Mouse (Mus musculus) lung, embryonic 15.5 days (tissue): ENCODE results near the gene Fnip2. TPM values are rescaled to one million over a fixed set of nuclear protein-coding genes. Genes with fewer than 3 reads are reported as not detected.
A peak's percentile ranks its signal among the peaks of the same experiment; 100 is the strongest.

ENCODE experiments used
- ATAC-seq: fragments of 200-750 bp; cut with Nextera tagmentation; 2 replicates; pipeline ENCODE4 v1.8.0; 2017; ENCODE audit warnings: moderate number of reproducible peaks, borderline replicate concordance; ENCODE audit not compliant: low FRiP score, low TSS enrichment; ENCODE audit errors: extremely low read depth
- H3K27ac ChIP-seq: fragments of 300-500 bp; sonication (generic); 2 replicates; pipeline ENCODE4 v1.5.1; 2015; ENCODE audit warnings: moderate library complexity, mild to moderate bottlenecking, inconsistent platforms
- H3K27me3 ChIP-seq: fragments of 300-500 bp; sonication (generic); 2 replicates; pipeline ENCODE4 v1.6.1; 2015; ENCODE audit warnings: inconsistent platforms
- H3K36me3 ChIP-seq: fragments of 300-500 bp; sonication (generic); 2 replicates; pipeline ENCODE4 v1.6.1; 2015; ENCODE audit warnings: inconsistent platforms
- H3K4me1 ChIP-seq: fragments of 300-500 bp; sonication (generic); 2 replicates; pipeline ENCODE4 v1.6.1; 2015; ENCODE audit warnings: inconsistent platforms
- H3K4me2 ChIP-seq: fragments of 300-500 bp; sonication (generic); 2 replicates; pipeline ENCODE4 v1.6.1; 2015; ENCODE audit warnings: inconsistent platforms, mild to moderate bottlenecking, moderate library complexity
- H3K4me3 ChIP-seq: fragments of 300-500 bp; sonication (generic); 2 replicates; pipeline ENCODE4 v1.5.1; 2015; ENCODE audit warnings: mild to moderate bottlenecking, inconsistent platforms
- H3K9ac ChIP-seq: fragments of 300-500 bp; sonication (generic); 2 replicates; pipeline ENCODE4 v1.6.1; 2015; ENCODE audit warnings: inconsistent platforms
- H3K9me3 ChIP-seq: fragments of 300-500 bp; sonication (generic); 2 replicates; pipeline ENCODE4 v1.6.1; 2016; ENCODE audit warnings: inconsistent platforms
- WGBS: fragments of 180-500 bp; shearing (Covaris S2); methylation state at CpG from one replicate; pipeline ENCODE4 v1.1.7; 2015; 5-methylcytosine and 5-hydroxymethylcytosine counted together
- polyA plus RNA-seq: library from polyadenylated mRNA; unstranded; fragments of >200 nt; fragmentation: Nextera tagmentation; extraction: Ambion mirVana; gene quantifications from 2 replicates; pipeline ENCODE4 v1.2.1, GENCODE M21; 2015

The Fnip2 gene
- polyA plus RNA-seq, 1 experiment from 2014 or later: 4.4 TPM

GRCm38 (mm10) chr3:79561784-79562715, 5.5 kb downstream of the Fnip2 start:
- ATAC-seq: no peak
- no peaks in the 10 kb centered on the region for H3K9me3 ChIP-seq

GRCm38 (mm10) chr3:79560555-79560954, 7.0 kb downstream of the Fnip2 start:
- H3K27ac ChIP-seq: no peak overlapping the region
- WGBS: 93% methylated on average over 6 of the region's 6 CpGs
- ATAC-seq: no peak

More at GRCm38 (mm10) chr3:79561784-79562715, 5.5 kb downstream of the Fnip2 start:
- no peak overlapping the region for H3K27ac ChIP-seq
- H3K27me3 ChIP-seq: no peaks in the 10 kb centered on the region
- no peaks in the 10 kb centered on the region for H3K36me3 ChIP-seq
- H3K4me1 ChIP-seq: peaks cover 9% of the 10 kb centered on the region
- H3K4me3 ChIP-seq: no peak overlapping the region
- H3K9ac ChIP-seq: no peak overlapping the region
- 84% methylated on average over 10 of the region's 10 CpGs for WGBS
- H3K4me2 ChIP-seq: no peak overlapping the region

GRCm38 (mm10) chr3:79559773-79560045, 7.9 kb downstream of the Fnip2 start:
- Histone ChIP-seq H3K9ac (no peak overlapping the region), H3K36me3 (no peaks in the 10 kb centered on the region), H3K4me2 (no peak overlapping the region), H3K27ac (0 out of 2 replicates have a peak overlapping the region, but pooled peaks have one; percentile 1), H3K27me3 (no peaks in the 10 kb centered on the region), H3K9me3 (no peaks in the 10 kb centered on the region), H3K4me1 (no peaks in the 10 kb centered on the region; the same call in 1 of the 2 replicates), H3K4me3 (no peak overlapping the region)
- no peak for ATAC-seq
- 76% methylated on average over 5 of the region's 5 CpGs for WGBS

More at GRCm38 (mm10) chr3:79560555-79560954, 7.0 kb downstream of the Fnip2 start:
- H3K4me1 ChIP-seq: no peaks in the 10 kb centered on the region; the same call in 1 of the 2 replicates
- no peaks in the 10 kb centered on the region for H3K9me3 ChIP-seq
- no peaks in the 10 kb centered on the region for H3K36me3 ChIP-seq
- no peak overlapping the region for H3K9ac ChIP-seq
- H3K4me3 ChIP-seq: no peak overlapping the region
- H3K27me3 ChIP-seq: no peaks in the 10 kb centered on the region
- H3K4me2 ChIP-seq: no peak overlapping the region

- WGBS: 66% methylated on average over 9 of the region's 9 CpGs
- Histone ChIP-seq H3K36me3 (no peaks in the 10 kb centered on the region), H3K27me3 (no peaks in the 10 kb centered on the region), H3K9ac (no peak overlapping the region), H3K9me3 (no peaks in the 10 kb centered on the region), H3K4me3 (no peak overlapping the region), H3K27ac (0 out of 2 replicates have a peak overlapping the region, but pooled peaks have one; percentile 1), H3K4me2 (no peak overlapping the region), H3K4me1 (no peaks in the 10 kb centered on the region; the same call in 1 of the 2 replicates)
- ATAC-seq: no peak
Measured at GRCm38 (mm10) chr3:79559021-79559772, 8.4 kb downstream of the Fnip2 start.

GRCm38 (mm10) chr3:79555061-79555460, 12.5 kb downstream of the Fnip2 start:
- H3K4me1 ChIP-seq: no peaks in the 10 kb centered on the region; the same call in 1 of the 2 replicates
- no peaks in the 10 kb centered on the region for H3K36me3 ChIP-seq
- WGBS: 82% methylated on average over 6 of the region's 6 CpGs
- H3K4me2 ChIP-seq: no peak overlapping the region
- no peak for ATAC-seq
- no peak overlapping the region for H3K4me3 ChIP-seq
- H3K9ac ChIP-seq: no peak overlapping the region
- H3K27me3 ChIP-seq: no peaks in the 10 kb centered on the region
- H3K27ac ChIP-seq: no peak overlapping the region
- no peaks in the 10 kb centered on the region for H3K9me3 ChIP-seq

- Histone ChIP-seq H3K4me2 (no peak overlapping the region), H3K36me3 (no peaks in the 10 kb centered on the region), H3K4me1 (no peaks in the 10 kb centered on the region; the same call in 1 of the 2 replicates), H3K27ac (no peak overlapping the region), H3K9ac (no peak overlapping the region), H3K9me3 (no peaks in the 10 kb centered on the region), H3K27me3 (no peaks in the 10 kb centered on the region), H3K4me3 (no peak overlapping the region)
- no peak for ATAC-seq
- 86% methylated on average over 3 of the region's 3 CpGs for WGBS
Measured at GRCm38 (mm10) chr3:79553779-79554178, 13.8 kb downstream of the Fnip2 start.

GRCm38 (mm10) chr3:79551826-79552552, 15.6 kb downstream of the Fnip2 start:
- 75% methylated on average over 10 of the region's 10 CpGs for WGBS
- Histone ChIP-seq H3K27ac (no peak overlapping the region), H3K9me3 (no peaks in the 10 kb centered on the region), H3K9ac (no peak overlapping the region), H3K4me2 (no peak overlapping the region), H3K4me1 (no peaks in the 10 kb centered on the region), H3K4me3 (no peak overlapping the region), H3K36me3 (no peaks in the 10 kb centered on the region), H3K27me3 (no peaks in the 10 kb centered on the region)
- no peak for ATAC-seq

- Histone ChIP-seq H3K4me3 (no peak overlapping the region), H3K9me3 (no peaks in the 10 kb centered on the region), H3K36me3 (no peaks in the 10 kb centered on the region), H3K4me1 (no peaks in the 10 kb centered on the region), H3K4me2 (no peak overlapping the region), H3K27me3 (no peaks in the 10 kb centered on the region), H3K27ac (no peak overlapping the region), H3K9ac (no peak overlapping the region)
- 91% methylated on average over 8 of the region's 8 CpGs for WGBS
- no peak for ATAC-seq
Measured at GRCm38 (mm10) chr3:79549751-79550393, 17.7 kb downstream of the Fnip2 start.

- peak; percentile 27; the same call in 1 of the 2 replicates for ATAC-seq
- H3K27me3 ChIP-seq: no peaks in the 10 kb centered on the region
- H3K4me1 ChIP-seq: no peaks in the 10 kb centered on the region
- 74% methylated on average over 17 of the region's 17 CpGs for WGBS
- no peak overlapping the region for H3K4me2 ChIP-seq
- H3K4me3 ChIP-seq: no peak overlapping the region
- no peaks in the 10 kb centered on the region for H3K36me3 ChIP-seq
- H3K9ac ChIP-seq: no peak overlapping the region
- peak overlapping the region; percentile 30; the same call in 1 of the 2 replicates for H3K27ac ChIP-seq
- no peaks in the 10 kb centered on the region for H3K9me3 ChIP-seq
Measured at GRCm38 (mm10) chr3:79548681-79549437, 18.7 kb downstream of the Fnip2 start.

- Histone ChIP-seq H3K4me1 (peaks cover 1% of the 10 kb centered on the region; the same call in 1 of the 2 replicates), H3K9me3 (no peaks in the 10 kb centered on the region), H3K27me3 (no peaks in the 10 kb centered on the region), H3K27ac (no peak overlapping the region), H3K4me2 (no peak overlapping the region), H3K4me3 (no peak overlapping the region), H3K36me3 (no peaks in the 10 kb centered on the region), H3K9ac (no peak overlapping the region)
- ATAC-seq: 0 out of 2 replicates have a peak, but pooled peaks have one; percentile 19
- WGBS: 24% methylated on average over 6 of the region's 6 CpGs
Measured at GRCm38 (mm10) chr3:79542585-79542984, 25.0 kb downstream of the Fnip2 start.
